Mouse (Mus musculus): ENCODE measurements at regions not wholly inside any gene's neighbourhood (a gene's known extent, or its start where the extent isn't known, plus 50 kb on each side); places are given as distances from the start of the nearest gene placed in this dataset.

DNA sequence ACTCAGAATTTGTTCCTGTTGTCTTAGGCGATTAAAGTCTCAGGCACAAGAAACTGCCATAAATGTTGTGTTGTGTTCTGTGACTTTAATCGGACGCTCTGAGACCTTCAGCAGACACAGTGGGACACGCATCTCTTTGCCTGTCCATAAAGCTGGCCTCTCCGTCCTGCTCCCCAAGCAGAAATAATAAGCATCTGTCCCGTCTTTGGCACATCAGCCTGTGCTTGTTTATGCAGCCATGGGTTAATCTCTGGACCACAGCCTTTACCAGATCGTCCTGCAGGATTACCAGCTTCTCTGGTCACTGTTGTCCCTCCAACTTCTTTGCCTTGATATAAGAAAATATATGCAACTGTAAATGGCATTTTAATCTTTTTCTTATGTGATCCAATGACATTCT, 87.7 kb upstream of the Ret start:
- no peak for DNase-seq

DNA sequence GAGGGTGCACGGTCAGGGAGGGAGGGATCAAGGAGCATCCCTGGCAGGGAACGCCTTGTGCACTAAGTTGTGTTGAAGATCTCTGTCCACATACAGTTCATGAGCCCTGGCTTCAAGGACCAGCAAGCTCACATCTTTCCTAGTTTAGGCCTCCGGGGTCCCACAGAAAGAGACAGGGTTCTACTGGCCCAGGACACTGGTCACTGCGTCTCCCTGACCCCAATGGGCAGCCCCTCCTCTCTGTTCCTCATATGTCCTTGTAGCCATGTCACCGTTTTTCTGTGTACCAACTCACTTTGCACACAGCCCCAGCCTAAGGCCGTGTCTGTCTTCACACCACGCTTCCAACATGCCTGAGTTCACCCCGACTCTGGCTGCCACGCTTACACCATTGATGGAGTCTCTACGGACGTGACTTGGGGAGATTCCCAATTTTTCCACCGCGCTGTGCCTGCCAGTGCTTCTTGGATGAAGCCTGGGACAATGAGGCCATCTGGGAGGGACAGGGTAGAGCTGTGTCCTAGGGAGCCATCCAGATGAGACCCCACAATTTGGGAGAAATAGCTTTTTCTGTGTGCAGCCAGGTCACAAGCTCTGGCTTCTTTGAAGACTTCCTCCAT, 86.5 kb upstream of the Ret start:
- DNase-seq = no peak

DNA sequence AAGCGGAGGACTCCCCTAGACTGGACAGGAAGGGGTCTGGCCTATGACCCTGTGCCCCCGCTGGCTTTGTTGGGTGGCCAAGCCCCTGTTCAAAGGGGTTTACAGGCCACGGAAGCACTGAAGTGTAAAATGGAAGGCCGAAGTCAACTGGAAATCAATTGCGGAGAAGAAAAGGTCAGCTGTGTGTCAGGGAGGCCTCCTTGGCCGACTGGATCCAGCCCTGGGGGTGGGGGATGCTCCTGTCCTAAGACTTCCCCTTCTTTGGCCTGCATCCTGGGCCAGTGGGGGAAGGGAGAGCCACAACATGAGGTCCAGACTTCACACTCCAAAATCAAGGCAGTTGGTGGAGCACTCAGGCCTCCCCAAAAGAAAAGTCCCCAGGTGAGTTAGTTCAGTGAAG, 66.4 kb upstream of the Ret start:
- DNase-seq = no peak

DNA sequence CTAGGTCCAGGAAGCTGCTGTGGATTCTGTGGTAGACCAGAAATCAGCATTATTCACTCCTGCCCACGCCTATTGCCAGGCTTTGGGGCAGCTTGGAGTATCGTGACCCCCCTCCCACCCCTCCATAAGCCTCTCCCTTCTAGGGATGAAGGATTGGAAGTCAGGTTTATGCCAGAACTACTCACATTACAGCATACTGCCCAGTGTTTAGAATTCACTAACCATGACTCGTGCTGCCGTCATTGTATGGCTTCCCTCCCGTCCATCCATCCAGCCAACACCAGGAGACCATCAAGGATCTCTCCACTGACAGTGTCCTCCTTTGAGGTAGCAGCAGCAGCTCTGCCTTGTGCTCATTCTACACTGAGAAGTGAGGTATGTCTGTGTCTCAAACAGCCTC, 62.4 kb upstream of the Ret start:
- no peak for DNase-seq

DNA sequence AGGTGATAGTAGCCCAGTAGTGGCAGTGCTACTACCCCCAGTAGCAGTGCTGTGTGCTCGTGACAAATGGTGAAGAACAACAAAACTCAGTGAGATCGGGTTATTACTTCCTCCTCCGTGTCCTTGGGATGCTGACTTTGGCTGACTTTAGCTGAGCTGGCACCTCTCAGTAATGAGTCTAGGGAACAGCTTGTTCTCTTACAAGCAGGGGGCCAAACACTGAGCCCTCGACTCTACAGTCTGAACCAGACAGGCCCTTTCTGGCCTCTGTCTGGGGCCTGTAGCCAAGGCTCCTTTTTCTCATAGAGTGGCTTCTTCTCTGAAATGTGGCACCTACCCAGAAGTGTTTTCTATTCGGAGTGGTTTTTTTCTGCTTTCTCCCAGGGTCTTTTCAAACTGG, 57.4 kb upstream of the Ret start:
- DNase-seq = no peak

DNA sequence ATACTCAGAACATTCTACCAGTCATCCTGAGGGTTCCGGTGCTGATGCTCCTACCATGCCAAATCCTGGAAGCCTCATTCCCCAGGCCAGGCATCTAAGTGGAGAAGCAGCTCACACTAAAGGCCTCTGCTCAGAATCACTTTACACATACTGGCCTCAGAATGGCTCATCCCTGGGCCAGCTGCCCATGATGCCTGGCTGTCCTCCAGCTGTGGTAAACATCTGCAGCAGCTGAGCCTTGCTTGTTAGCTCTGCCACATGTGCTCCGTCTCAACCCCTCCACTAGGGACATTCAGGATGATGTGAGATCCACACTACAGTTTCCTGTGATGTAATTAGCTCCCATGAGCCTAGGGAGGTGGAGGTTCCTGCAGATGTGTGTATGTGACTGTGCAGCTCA, 55.2 kb upstream of the Ret start:
- peak; percentile 19 for DNase-seq

DNA sequence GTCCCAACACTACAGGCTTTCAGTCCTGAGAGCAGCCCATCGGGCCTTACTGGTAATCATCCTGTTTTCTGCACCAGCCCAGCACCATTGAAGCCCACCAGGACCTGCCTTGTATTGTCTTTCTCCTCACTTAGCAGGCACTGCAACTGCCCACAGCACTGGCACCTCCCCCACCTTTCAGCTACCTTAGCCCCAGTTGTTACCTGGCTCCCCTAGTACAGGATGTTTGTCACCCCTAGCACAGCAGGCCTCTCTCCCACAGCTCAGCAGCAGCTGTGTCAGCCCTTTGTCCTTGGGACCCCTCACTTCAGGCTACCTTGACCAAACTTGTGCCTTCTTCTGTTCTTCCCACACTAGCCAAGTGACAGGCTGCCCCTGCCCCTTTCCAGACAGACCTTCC, 53.6 kb upstream of the Ret start:
- no peak for DNase-seq

DNA sequence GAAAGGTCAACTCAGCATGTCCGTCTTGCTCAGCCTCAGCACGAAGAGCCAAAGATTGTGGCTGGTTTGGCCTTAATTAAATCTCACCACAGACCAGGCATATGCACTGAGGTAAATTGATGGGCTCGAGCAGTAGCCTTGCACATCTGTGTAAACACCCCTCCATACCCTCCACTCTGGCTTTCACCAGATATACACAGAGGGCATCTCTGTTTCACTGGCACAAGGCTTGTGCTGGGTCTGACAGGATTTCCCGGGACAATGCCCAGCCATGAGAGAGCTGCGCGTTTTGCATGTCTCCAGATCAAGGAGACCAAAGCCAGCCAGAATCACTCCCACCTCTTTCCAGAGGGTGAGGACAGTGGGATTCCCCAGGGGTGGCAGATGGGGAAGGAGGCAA, 52.5 kb upstream of the Ret start:
- no peak for DNase-seq

Measured in adrenal gland, postnatal 14 days (tissue).